Mouse (Mus musculus) telencephalon, adult 2 months (tissue): ENCODE data around the gene Rhov.

Source experiments
- DNase-seq: peaks from one replicate; pipeline ENCODE4 v3.0.0-alpha.2; 2011; ENCODE audit warnings: low read depth, low spot score

The Rhov gene

DNA sequence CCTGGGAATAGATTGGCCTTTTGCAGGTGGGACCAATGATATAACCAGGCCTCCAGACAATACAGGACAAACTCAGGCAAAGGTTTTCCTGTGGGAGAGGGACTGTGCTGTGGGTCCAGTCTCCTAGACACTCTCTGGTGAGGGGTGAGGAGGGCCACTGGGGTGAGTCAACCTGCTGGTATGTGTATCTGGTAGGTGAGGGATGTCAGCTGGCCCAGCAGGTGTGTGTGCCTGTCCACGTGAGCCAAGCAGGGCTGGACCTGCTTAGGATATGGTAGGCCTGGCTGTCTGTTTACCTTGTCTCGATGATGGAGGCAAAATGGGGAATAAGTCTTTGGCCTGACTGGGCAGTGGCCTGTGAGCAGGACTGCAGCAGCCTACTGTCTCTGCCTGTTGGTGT, 32.4 kb downstream of the Rhov start:
- DNase-seq, result no peak

DNA sequence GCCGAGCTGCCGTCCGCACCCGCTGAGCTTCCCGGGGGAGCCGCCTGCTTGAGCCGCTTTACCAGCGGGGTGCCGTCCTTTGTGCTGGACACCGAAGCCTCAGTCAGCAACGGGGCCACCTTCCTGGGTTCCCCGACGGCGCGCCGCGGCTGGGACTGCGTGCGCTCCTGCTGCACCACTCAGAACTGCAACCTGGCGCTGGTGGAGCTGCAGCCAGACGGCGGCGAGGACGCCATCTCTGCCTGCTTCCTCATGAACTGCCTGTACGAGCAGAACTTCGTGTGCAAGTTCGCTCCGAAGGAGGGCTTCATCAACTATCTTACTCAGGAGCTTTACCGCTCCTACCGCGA, 33.2 kb downstream of the Rhov start:
- no peak for DNase-seq

DNA sequence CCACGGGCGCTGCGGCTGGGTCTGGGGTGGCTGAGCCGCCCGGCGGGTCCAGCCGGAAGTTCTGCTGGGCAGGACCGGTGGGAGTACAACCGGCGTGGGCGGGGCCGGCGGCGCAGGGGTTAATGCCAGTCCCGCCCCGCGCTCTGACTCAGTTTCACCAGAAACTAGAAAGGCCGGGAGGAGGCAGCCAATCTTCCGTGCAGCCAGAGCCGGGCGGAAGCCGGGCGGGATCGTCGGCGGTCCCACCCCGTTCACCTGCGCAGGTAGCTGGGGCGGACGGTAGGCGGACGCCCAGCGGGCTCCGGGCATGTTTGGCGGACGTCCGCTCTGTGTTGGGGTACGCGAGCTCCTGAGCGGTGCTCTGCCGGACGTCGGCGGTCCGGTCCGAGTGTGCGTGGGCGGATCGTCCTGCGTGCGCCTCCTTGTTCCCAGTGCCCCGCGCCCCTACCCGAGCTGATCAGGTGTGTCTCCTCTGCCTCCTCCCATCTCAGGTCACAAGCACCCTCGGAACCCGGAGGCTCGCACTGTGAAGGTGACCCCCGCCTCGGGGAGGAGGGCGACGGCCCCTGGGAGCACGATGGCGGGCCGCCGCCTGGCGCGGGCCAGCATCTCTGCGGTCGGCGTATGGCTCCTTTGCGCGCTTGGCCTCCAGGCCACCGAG, 33.7 kb downstream of the Rhov start, which contains the start of gene Spint1:
Gene Spint1 (plus strand): TSS at position 153 of the 661 bp plus-strand sequence.
- DNase-seq, result no peak

DNA sequence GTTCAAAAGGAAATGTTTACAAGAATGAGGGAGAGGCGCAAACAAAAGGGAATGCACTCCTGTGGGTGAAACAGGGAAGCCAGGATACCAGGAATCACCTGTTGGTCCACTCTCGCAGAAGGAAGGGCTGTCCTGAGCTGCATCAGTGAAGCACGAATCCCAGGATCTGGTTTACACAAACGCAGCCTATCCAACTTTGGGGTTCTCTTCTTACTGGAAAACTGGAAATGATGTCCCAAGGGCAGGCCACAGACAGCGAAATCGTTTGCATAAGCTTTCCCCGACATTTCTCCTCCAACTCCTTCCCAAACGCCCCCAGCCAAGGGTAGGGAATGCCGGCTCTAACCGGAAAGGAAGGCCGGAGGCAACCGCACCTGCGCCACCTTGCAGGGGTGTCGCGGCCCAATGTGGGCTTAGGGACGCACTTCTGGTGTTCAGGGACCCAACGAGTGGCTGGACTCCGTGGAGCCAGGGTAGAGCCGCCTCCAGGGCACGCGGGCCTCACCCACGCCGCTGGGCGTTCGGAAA, 34.3 kb downstream of the Rhov start:
- no peak for DNase-seq

DNA sequence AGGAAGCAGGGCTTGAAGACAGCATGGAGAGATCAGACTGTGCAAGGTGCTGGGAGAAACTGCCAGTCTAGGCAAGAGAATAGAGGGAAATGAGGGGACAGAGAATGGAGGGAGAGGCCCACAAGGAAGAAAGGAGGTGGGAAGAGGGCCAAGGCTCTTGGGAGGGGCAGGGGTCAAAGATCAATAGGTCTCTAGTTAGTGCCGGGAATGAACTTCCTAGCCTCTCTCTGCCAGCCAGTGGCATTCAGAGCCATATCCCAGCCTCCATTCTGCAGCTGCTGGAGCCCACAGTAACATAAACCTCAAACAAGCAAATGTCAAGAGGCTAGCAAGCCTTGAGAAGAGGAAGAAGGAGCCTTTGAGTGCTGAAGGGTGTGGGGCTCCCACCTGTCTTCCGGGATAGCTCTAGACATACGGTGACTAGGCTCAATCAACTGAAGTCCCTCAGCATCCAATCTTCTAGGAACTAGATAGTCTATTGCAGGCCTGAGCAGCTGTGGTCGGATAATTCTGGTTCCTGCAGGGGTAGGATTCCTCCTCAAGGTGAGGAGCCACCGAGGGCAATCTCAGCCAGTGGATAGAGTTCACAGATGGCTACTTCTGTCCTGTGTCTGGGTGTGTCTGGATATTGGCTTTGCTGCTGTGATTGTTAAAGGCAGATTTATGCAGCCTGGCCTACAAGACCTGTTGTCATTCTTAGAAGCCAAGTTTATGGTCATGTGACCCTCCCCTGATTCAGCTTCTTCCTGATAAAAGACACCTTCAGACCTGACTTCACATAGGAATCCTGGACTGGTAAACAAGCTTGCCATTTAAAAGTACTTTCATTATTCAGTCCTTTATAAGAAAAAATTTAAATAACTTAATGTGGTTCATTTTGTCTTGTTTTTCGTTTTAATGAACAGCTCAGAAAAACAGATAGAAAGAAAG, 41.0 kb downstream of the Rhov start, which contains the start of gene Ppp1r14d:
Gene Ppp1r14d (minus strand): TSS at position 132 of the 930 bp plus-strand sequence.
- no peak for DNase-seq
